Mouse (Mus musculus): ENCODE results near the gene Ptpn5. TPM values are rescaled to one million over a fixed set of nuclear protein-coding genes. Genes with fewer than 3 reads are reported as not detected.

Gene Ptpn5
- total and polyA plus RNA-seq, 2 experiments from 2014 or later: 98.3 to 138 TPM

DNA sequence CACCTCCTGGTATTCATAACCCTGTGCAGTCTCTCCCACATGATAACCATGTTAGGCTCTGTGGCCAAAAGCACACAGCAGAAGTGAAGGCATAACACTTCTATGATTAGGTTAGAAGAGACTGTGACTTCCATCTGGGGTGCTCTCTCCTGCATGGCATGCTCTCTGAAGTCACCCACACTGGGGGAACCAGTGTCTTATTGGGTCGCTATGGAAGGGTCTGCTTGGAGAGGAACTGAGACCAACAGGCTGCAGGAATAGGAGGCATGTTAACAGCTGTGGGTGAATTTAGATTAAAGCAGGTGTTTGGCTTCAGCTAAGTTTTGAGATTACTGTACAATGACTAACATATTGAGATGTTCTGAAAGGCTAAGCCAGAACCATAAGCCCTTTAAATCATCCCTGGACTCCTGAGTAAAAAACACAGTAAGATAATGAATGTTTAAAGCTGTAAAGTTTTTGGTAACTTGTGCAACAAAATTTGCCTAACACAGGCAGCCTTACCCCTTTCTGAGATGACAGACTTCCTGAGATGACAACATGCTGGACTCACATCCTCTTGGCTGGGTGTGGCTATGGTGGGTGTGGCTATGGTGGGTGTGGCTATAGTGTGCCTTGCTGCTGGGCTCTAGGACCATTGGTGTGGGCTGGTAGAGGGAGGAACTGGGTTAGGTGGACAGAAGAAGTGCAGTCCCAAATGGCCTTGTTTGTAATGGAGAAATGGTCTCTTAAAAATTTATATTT is 29.6 kb downstream of the Ptpn5 start:
- Histone ChIP-seq H3K9ac (replicated peaks; ENCODE audit: low read length) (no peak overlapping the region), H3K27ac (no peak overlapping the region), H3K4me2 (ENCODE audit: low read depth, low read length) (no peak overlapping the region), H3K4me3 (ENCODE audit: low read length) (no peak overlapping the region), H3K27me3 (ENCODE audit: insufficient read depth, low read length) (no peaks in the 10 kb centered on the region), H3K4me1 (ENCODE audit: insufficient read depth, low read length) (no peaks in the 10 kb centered on the region), H3K9me3 (ENCODE audit: low read length) (no peaks in the 10 kb centered on the region), H3K36me3 (ENCODE audit: insufficient read depth, low read length) (no peaks in the 10 kb centered on the region)
- no peak for DNase-seq (ENCODE audit: low spot score)
- TF ChIP-seq CTCF (IDR thresholded peaks at IDR 0.05; ENCODE audit: low read depth): no peak
- 81% methylated on average over 1 of the region's 1 CpGs for WGBS
- ATAC-seq: no peak

GRCm38 (mm10) chr7:47102970-47103369 is 30.5 kb downstream of the Ptpn5 start:
- Histone ChIP-seq H3K4me3 (ENCODE audit: low read length) (no peak overlapping the region), H3K9me3 (ENCODE audit: low read length) (no peaks in the 10 kb centered on the region), H3K9ac (replicated peaks; ENCODE audit: low read length) (no peak overlapping the region), H3K27me3 (ENCODE audit: insufficient read depth, low read length) (no peaks in the 10 kb centered on the region), H3K36me3 (ENCODE audit: insufficient read depth, low read length) (no peaks in the 10 kb centered on the region), H3K4me2 (ENCODE audit: low read depth, low read length) (no peak overlapping the region), H3K4me1 (ENCODE audit: insufficient read depth, low read length) (no peaks in the 10 kb centered on the region), H3K27ac (no peak overlapping the region)
- WGBS: 78% methylated on average over 2 of the region's 2 CpGs
- no peak for ATAC-seq
- TF ChIP-seq CTCF (IDR thresholded peaks at IDR 0.05; ENCODE audit: low read depth): no peak
- DNase-seq (ENCODE audit: low spot score): no peak

- WGBS: 47% methylated on average over 6 of the region's 6 CpGs
- H3K4me3 ChIP-seq (ENCODE audit: low read length): no peak overlapping the region
- no peaks in the 10 kb centered on the region for H3K27me3 ChIP-seq (ENCODE audit: insufficient read depth, low read length)
- ATAC-seq: peak; percentile 37; the same call in 1 of the 2 replicates
- H3K9ac ChIP-seq (replicated peaks; ENCODE audit: low read length): no peak overlapping the region
- no peaks in the 10 kb centered on the region for H3K9me3 ChIP-seq (ENCODE audit: low read length)
- H3K27ac ChIP-seq: no peak overlapping the region
- H3K4me1 ChIP-seq (ENCODE audit: insufficient read depth, low read length): no peaks in the 10 kb centered on the region
- no peak for TF ChIP-seq CTCF (IDR thresholded peaks at IDR 0.05; ENCODE audit: low read depth)
- no peaks in the 10 kb centered on the region for H3K36me3 ChIP-seq (ENCODE audit: insufficient read depth, low read length)
- DNase-seq (ENCODE audit: low spot score): no peak
- no peak overlapping the region for H3K4me2 ChIP-seq (ENCODE audit: low read depth, low read length)
Measured at GRCm38 (mm10) chr7:47100615-47101014, 32.9 kb downstream of the Ptpn5 start.

DNA sequence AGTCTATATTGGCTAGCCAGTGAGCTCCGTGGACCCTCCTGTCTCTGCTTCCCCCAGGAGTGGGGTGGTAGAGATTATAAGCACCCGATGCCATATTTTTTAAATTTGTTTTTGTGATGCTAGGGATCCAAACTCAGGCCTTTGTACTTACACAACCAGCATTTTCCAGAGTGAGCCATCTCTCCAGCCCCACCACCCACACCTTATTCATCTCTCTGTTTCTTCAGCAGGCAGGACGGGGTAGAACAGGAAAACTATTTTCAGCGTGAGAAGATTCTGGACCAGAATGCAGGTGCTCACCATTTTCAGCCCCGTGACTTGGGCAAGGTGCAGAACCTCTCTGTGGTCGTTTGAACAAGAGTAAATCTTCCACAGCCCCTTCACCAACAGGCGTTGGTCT is 34.2 kb downstream of the Ptpn5 start:
- Histone ChIP-seq H3K27me3 (ENCODE audit: insufficient read depth, low read length) (no peaks in the 10 kb centered on the region), H3K9me3 (ENCODE audit: low read length) (no peaks in the 10 kb centered on the region), H3K36me3 (ENCODE audit: insufficient read depth, low read length) (no peaks in the 10 kb centered on the region), H3K4me2 (ENCODE audit: low read depth, low read length) (no peak overlapping the region), H3K9ac (replicated peaks; ENCODE audit: low read length) (no peak overlapping the region), H3K4me1 (ENCODE audit: insufficient read depth, low read length) (no peaks in the 10 kb centered on the region), H3K27ac (no peak overlapping the region), H3K4me3 (ENCODE audit: low read length) (no peak overlapping the region)
- no peak for TF ChIP-seq CTCF (IDR thresholded peaks at IDR 0.05; ENCODE audit: low read depth)
- DNase-seq (ENCODE audit: low spot score) (no peak), ATAC-seq (no peak)
- 88% methylated on average over 7 of the region's 7 CpGs for WGBS

DNA sequence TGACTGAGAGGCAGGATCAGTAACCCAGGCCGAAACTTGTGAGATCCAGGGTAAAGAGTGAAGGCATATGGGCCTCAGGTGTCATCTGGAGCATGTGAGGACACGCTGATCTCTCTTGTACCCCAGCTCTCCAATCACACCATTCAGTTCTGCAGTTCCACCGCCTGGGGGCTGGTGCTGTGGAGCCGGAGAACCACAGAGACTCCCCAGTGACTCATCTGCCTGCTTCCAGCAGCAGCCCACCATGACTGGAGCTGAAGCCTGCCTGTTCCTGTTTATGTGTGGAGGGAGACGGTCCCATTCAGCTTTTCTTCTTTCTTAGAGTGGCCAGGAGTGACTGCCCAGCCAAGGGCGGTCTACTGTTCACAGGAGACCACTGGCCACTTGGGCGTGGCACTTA is 35.4 kb downstream of the Ptpn5 start:
- Histone ChIP-seq H3K36me3 (ENCODE audit: insufficient read depth, low read length) (no peaks in the 10 kb centered on the region), H3K4me3 (ENCODE audit: low read length) (no peak overlapping the region), H3K4me2 (ENCODE audit: low read depth, low read length) (no peak overlapping the region), H3K9ac (replicated peaks; ENCODE audit: low read length) (no peak overlapping the region), H3K27ac (no peak overlapping the region), H3K9me3 (ENCODE audit: low read length) (no peaks in the 10 kb centered on the region), H3K27me3 (ENCODE audit: insufficient read depth, low read length) (no peaks in the 10 kb centered on the region), H3K4me1 (ENCODE audit: insufficient read depth, low read length) (no peaks in the 10 kb centered on the region)
- DNase-seq (ENCODE audit: low spot score): no peak
- 72% methylated on average over 7 of the region's 7 CpGs for WGBS
- ATAC-seq: no peak
- 0 out of 2 replicates have a peak, but pooled peaks have one; percentile 14 for TF ChIP-seq CTCF (IDR thresholded peaks at IDR 0.05; ENCODE audit: low read depth)

DNA sequence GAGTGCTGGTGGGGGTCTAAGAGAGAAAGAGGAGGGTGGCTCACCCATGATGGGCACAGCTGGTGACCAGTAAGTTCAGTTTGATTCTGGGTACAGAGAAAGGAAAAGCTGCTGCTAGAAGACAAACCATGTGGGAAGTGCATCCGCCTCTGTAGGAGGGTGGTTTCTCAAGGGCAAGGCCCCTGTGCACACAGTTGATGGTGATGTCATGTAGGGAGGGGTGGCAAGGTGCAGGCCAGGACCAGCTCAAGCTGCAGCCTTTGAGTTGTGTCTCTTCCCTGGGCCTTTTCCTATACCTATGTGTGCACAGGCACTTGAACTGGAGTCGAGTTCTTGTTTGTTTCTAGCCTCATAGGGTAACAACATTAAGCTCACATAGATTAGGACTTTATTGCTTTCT is 38.5 kb downstream of the Ptpn5 start:
- TF ChIP-seq CTCF (IDR thresholded peaks at IDR 0.05; ENCODE audit: low read depth): no peak
- 79% methylated on average over 2 of the region's 2 CpGs for WGBS

GRCm38 (mm10) chr7:47093935-47094334 is 39.5 kb downstream of the Ptpn5 start:
- Histone ChIP-seq H3K4me1 (ENCODE audit: insufficient read depth, low read length) (no peaks in the 10 kb centered on the region), H3K27me3 (ENCODE audit: insufficient read depth, low read length) (no peaks in the 10 kb centered on the region), H3K4me3 (ENCODE audit: low read length) (no peak overlapping the region), H3K36me3 (ENCODE audit: insufficient read depth, low read length) (peaks cover 14% of the 10 kb centered on the region), H3K9ac (replicated peaks; ENCODE audit: low read length) (no peak overlapping the region), H3K4me2 (ENCODE audit: low read depth, low read length) (no peak overlapping the region), H3K27ac (no peak overlapping the region), H3K9me3 (ENCODE audit: low read length) (no peaks in the 10 kb centered on the region)
- ATAC-seq (no peak), DNase-seq (ENCODE audit: low spot score) (no peak)
- WGBS: 70% methylated on average over 5 of the region's 5 CpGs
- no peak for TF ChIP-seq CTCF (IDR thresholded peaks at IDR 0.05; ENCODE audit: low read depth)

More for the DNA sequence above, 38.5 kb downstream of the Ptpn5 start:
- no peak overlapping the region for H3K27ac ChIP-seq
- no peak overlapping the region for H3K9ac ChIP-seq (replicated peaks; ENCODE audit: low read length)
- no peaks in the 10 kb centered on the region for H3K27me3 ChIP-seq (ENCODE audit: insufficient read depth, low read length)
- DNase-seq (ENCODE audit: low spot score): no peak
- no peak overlapping the region for H3K4me3 ChIP-seq (ENCODE audit: low read length)
- no peaks in the 10 kb centered on the region for H3K4me1 ChIP-seq (ENCODE audit: insufficient read depth, low read length)
- no peak for ATAC-seq
- peaks cover 11% of the 10 kb centered on the region for H3K36me3 ChIP-seq (ENCODE audit: insufficient read depth, low read length)
- no peaks in the 10 kb centered on the region for H3K9me3 ChIP-seq (ENCODE audit: low read length)
- H3K4me2 ChIP-seq (ENCODE audit: low read depth, low read length): no peak overlapping the region

All from hindbrain, postnatal 0 days (tissue).